Mouse (Mus musculus): ENCODE data around the gene Smoc1.

DNA sequence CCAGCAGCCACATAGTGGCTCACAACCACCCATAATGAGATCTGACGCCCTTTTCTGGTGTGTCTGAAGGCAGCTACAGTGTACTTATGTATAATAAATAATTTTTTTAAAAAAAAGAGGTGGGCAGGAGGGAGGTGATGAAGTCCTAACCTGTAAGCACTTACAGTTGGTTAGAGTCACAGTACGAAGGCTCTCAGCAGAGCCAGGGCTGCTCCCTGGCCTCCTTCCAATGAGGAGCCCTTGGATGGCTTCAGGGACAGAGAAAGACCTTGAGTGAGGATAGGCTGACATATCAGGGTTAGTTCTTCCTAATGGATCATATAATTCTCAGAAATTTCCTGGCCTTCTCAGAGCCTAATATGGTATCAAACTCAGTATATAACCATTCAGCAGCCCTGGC, 134.7 kb downstream of the Smoc1 start:
- no peak for TF ChIP-seq CTCF (IDR thresholded peaks at IDR 0.05; ENCODE audit: control insufficient read depth, insufficient read depth, insufficient replicate concordance, low read depth, low read length)
- TF ChIP-seq POLR2A (IDR thresholded peaks at IDR 0.05; ENCODE audit: control insufficient read depth, low read depth, low read length): no peak

All from testis, adult 2 months (tissue).